Mouse (Mus musculus) gastrocnemius, postnatal 10 days (tissue): Measurements from ENCODE around the gene Lefty1. TPM values are rescaled to one million over a fixed set of nuclear protein-coding genes. Genes with fewer than 3 reads are reported as not detected.
"Not testable (repeated sequence)": the region's sequence is repeated elsewhere in the genome, so short reads cannot be mapped to it uniquely, and the experiment has no call there.

Experiments used
- DNase-seq: peaks from one replicate; pipeline ENCODE4 v3.0.0; 2021; ENCODE audit warnings: mixed read lengths
- total RNA-seq, 2 experiments: library from RNA; stranded (reverse); gene quantifications; 2 replicates each; pipeline ENCODE4 v1.2.3; 2021

The Lefty1 gene
- total RNA-seq, 2 experiments from 2014 or later: 0.59 to 1.2 TPM

GRCm38 (mm10) chr1:180956973-180957381 is 22.2 kb downstream of the Lefty1 start:
- DNase-seq: no peak

GRCm38 (mm10) chr1:180957989-180958388 is 23.2 kb downstream of the Lefty1 start:
- DNase-seq: no peak

- DNase-seq: no peak
Observed at GRCm38 (mm10) chr1:180958797-180959196, 24.0 kb downstream of the Lefty1 start.

GRCm38 (mm10) chr1:180965786-180966185 is 31.0 kb downstream of the Lefty1 start:
- no peak for DNase-seq

GRCm38 (mm10) chr1:180966542-180966941 is 31.7 kb downstream of the Lefty1 start:
- DNase-seq: no peak

- no peak for DNase-seq
Observed at GRCm38 (mm10) chr1:180967261-180967660, 32.4 kb downstream of the Lefty1 start.

GRCm38 (mm10) chr1:180972941-180973340 is 38.1 kb downstream of the Lefty1 start:
- DNase-seq: no peak

GRCm38 (mm10) chr1:180974126-180974746 is 39.4 kb downstream of the Lefty1 start:
- DNase-seq: no peak

- peak; percentile 51 for DNase-seq
Observed at GRCm38 (mm10) chr1:180976110-180976679, 41.4 kb downstream of the Lefty1 start.

GRCm38 (mm10) chr1:180979484-180980251 is 44.8 kb downstream of the Lefty1 start:
- no peak for DNase-seq

- DNase-seq: no peak
Observed at GRCm38 (mm10) chr1:180980464-180980863, 45.6 kb downstream of the Lefty1 start.

- not testable (repeated sequence) for DNase-seq
Observed at GRCm38 (mm10) chr1:180981298-180982046, 46.6 kb downstream of the Lefty1 start.

- DNase-seq: no peak
Observed at GRCm38 (mm10) chr1:180986701-180987100, 51.9 kb downstream of the Lefty1 start.

- peak; percentile 80 for DNase-seq
Observed at GRCm38 (mm10) chr1:180987759-180988158, 52.9 kb downstream of the Lefty1 start.

Other genes starting within 250 kb of the Lefty1 start
- gene Mixl1, start 238.0 kb upstream of the Lefty1 start, total RNA-seq: not detected
- gene Acbd3, start 209.0 kb upstream of the Lefty1 start, total RNA-seq: 10 to 100 TPM; 22.0 to 27.7 TPM
- 100 to 1,000 TPM; 573 to 601 TPM for gene H3f3a, start 121.1 kb upstream of the Lefty1 start, total RNA-seq
- gene Sde2, start 83.9 kb upstream of the Lefty1 start, total RNA-seq: 10 to 100 TPM in 1 of 2 experiments, 1 to 10 TPM in 1; 8.7 to 11.4 TPM
- gene Lefty2, start 41.9 kb upstream of the Lefty1 start, total RNA-seq: not detected
- 10 to 100 TPM; 19.9 to 20.6 TPM for gene Pycr2, start 30.7 kb upstream of the Lefty1 start, total RNA-seq
- 10 to 100 TPM; 13.2 to 16.2 TPM for gene Tmem63a, start 7.3 kb downstream of the Lefty1 start, total RNA-seq
- 10 to 100 TPM; 15.8 to 17.6 TPM for gene Ephx1, start 85.9 kb downstream of the Lefty1 start, total RNA-seq
- gene 9130409I23Rik, start 116.2 kb downstream of the Lefty1 start, total RNA-seq: not detected
- 10 to 100 TPM in 1 of 2 experiments, 1 to 10 TPM in 1; 9.2 to 12.5 TPM for gene Nvl, start 209.2 kb downstream of the Lefty1 start, total RNA-seq
- 10 to 100 TPM; 27.5 to 30.9 TPM for gene Cnih4, start 209.7 kb downstream of the Lefty1 start, total RNA-seq